Mouse (Mus musculus): Measurements from ENCODE around the gene Rec114.

Rec114 gene

DNA sequence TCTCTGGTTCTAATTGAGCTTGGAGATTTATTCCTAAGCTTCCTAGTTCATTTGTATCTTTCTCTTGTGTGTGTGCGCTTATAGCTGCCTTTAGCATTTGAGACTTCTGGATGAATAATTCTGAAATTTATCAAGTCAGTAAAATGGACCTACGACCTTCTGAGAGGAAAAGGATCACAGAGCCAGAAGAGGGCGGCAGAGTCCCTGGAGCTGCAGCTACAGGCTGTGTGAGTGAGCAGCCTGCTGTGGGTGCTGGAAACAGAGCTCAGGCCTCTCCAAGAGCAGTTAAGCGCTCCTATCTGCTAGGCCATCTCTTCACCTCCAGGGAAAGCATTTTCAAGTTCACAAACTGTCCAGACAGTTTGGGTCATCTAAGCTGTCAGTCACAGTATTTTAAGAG lies 81.8 kb downstream of the Rec114 start:
- no peak for DNase-seq (ENCODE audit: low spot score)

DNA sequence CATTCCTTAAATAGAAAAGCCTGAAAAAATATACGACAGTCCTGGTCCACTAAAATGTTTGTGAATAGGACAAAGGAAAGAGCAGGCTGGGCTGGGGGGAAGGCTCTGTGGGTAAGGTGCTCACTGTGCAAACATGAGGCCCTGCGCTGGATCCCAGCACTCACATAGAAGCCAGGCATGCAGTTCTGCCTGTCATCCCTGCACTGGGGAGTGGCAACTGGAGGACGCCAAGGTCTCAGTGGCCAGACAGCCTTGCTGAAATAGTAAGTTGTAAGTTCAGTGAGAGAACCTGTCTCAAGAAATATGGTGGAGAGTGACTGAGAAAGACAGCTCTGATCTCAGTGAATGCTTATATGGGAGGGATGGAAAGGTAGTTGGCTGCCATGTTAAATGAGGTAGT lies 83.1 kb downstream of the Rec114 start:
- DNase-seq (ENCODE audit: low spot score), result no peak

- DNase-seq (ENCODE audit: low spot score), result no peak
Observed at GRCm38 (mm10) chr9:58659989-58660388, 83.8 kb downstream of the Rec114 start.

DNA sequence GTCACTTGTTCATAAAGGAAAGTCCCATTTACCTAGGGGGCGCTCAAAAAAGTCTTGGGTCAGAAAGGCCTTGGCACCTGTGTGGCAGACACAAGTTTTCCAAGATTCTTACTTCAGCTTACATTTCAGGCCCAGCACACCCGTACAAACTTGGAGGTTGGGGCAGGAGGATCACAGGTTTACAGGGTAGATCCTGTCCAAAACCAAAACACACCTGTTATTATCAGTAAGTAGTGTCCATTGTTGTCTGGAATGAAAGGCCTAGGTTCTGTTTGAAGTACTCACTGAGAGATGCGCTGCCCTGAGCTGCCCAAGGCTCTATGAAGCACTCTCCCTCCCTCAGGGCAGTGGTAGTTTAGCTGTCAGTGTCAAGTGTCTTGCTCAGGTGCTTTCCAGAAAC lies 84.4 kb downstream of the Rec114 start:
- no peak for DNase-seq (ENCODE audit: low spot score)

DNA sequence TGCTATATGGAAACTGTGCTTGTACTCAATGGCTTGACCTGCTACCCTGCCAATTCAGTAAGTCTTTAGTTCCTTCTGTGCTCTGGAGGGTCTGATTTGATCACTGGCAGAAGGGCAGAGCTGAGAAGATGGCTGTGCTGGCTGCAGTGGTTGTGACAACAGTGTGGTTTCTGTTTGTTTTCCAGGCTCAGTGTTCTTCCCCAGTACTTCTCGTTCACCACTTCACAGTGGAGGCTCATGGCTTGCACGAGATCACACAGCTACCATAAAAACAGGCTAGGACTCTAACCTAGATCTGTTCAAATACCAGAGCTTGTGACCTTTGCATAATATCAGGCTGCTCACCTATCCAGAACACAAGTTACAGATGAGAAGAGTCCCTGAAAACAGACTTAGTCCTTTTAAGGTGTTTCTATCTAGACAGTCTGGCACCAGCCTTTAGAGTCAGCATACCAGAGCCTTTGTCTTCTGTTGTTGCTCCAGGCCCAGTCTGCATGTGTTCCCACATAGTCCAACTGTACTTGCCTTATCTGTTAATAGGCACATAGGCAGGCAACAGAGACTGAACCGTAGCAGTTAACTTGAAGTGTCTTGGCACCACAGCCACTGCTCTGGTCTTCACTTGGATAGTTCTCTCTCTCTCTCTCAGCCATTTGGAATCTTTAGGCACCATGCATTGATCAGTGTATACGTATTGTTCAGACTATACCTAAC lies 85.0 kb downstream of the Rec114 start:
- DNase-seq (ENCODE audit: low spot score), result no peak

DNA sequence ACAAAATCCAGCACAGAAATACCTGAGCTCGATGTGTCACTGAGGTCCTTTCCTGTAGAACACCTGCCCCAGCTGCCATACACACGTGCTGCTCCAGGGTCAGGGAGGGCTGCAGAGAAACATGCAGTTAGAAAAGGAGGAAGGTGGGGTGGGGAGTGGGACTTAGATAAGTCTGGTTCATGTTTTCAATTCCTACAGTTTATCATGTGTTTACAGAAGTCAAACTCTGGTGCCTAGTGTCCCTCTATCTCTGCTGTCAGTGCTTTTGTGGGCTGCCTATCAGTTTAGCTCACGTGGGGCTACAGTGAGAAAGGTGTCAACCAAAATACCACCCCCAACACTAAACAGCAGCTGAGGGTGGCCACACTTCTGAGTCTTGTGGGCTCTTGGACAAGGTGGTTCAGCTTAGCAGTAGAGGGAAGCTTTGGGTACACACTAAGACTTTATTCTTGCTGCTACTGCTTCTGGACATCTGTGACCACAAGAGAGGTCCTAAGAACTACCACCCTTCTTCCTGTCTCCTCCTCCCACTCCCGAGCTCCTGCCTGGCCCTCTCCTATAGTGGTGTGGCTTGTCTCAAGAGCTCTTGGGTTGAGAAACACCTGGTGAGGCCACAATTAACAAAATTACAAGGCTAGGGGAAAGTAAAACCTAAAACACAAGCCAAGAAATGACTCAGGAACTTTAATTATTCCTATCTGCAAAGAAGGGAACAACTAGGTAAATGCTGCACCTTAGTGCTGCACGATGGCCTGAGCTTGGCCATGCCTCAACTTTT lies 85.8 kb downstream of the Rec114 start:
- no peak for DNase-seq (ENCODE audit: low spot score)

DNA sequence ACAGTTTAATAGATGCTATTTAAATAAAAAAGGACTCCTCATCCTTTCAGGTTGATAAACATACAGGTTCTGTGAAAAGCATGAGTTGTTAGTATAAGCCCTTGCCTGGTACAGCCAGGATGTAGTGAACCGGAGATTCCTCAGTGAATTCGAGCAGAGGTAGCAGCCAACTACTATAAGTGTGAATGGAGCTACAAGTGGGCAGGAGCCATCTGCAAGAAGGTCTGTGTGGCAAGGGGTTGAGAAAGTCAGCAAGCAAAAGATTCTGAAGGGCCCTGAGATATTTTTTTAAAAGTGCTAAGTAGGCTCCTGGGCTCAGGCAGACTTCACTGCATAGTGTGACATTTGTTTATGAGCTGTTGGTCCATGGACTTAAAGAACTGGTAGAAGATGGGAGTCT lies 86.9 kb downstream of the Rec114 start:
- no peak for DNase-seq (ENCODE audit: low spot score)

GRCm38 (mm10) chr9:58656396-58656795 lies 87.4 kb downstream of the Rec114 start:
- DNase-seq (ENCODE audit: low spot score), result no peak

- DNase-seq (ENCODE audit: low spot score), result no peak
Observed at GRCm38 (mm10) chr9:58654494-58654893, 89.3 kb downstream of the Rec114 start.

DNA sequence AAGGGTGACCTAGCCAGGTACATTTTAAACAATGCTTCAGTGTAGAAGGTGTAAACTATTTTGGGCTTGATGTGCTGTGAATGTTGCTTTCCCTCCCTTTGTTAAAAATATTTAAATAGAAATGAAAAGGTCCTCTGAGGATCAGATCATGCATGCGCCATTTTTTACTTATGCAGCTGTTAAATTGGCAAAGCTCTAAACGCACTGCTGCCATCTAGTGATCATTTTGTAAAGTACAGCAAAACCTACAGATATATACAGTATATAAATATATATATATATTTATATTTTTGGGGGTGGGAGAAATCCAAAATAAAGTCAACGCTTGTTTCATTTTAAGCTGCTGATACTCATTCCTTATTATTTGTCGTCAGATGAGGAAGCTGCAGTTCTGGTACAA lies 91.8 kb downstream of the Rec114 start:
- no peak for DNase-seq (ENCODE audit: low spot score)

DNA sequence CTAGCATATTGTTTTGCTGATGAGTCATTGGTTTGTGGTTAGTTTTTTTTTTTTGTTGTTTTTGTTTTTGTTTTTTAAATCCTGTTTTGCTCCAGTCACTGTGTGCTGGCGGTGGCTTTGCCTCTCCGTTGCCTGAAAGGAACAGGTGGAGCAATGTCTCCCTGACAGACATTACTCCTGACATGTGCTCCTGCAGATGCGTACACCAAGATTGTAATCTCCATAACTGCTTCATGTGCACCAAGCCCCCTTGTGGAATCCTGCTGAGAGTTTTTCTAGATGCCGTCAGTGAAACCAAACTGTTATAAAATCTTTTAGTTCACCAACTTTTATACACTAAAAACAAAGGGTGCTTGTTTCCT lies 94.5 kb downstream of the Rec114 start:
- no peak for DNase-seq (ENCODE audit: low spot score)

- no peak for DNase-seq (ENCODE audit: low spot score)
Observed at GRCm38 (mm10) chr9:58648406-58649264, 95.1 kb downstream of the Rec114 start.

- DNase-seq (ENCODE audit: low spot score), result no peak
Observed at GRCm38 (mm10) chr9:58630441-58630840, 113.3 kb downstream of the Rec114 start.

DNA sequence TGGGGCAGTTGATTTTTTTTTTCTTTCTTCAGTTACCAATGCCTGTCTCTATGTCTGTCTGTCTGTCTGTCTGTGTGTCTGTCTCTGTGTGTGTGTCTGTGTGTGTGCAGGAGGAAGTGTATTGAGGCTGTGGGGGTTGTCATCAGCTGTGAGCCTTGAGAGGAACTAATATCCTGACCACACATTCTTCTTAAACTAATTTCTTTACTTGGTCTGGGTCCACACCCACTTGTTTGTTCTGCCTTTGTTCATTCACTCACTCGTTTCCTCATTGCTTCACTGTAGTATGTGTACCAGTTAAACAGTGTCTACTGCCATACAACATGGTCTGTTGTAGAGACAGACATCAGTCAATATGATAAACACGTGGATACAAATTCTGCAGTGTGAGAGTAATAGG lies 116.6 kb downstream of the Rec114 start:
- no peak for DNase-seq (ENCODE audit: low spot score)

GRCm38 (mm10) chr9:58623009-58623408 lies 120.8 kb downstream of the Rec114 start:
- DNase-seq (ENCODE audit: low spot score), result no peak

DNA sequence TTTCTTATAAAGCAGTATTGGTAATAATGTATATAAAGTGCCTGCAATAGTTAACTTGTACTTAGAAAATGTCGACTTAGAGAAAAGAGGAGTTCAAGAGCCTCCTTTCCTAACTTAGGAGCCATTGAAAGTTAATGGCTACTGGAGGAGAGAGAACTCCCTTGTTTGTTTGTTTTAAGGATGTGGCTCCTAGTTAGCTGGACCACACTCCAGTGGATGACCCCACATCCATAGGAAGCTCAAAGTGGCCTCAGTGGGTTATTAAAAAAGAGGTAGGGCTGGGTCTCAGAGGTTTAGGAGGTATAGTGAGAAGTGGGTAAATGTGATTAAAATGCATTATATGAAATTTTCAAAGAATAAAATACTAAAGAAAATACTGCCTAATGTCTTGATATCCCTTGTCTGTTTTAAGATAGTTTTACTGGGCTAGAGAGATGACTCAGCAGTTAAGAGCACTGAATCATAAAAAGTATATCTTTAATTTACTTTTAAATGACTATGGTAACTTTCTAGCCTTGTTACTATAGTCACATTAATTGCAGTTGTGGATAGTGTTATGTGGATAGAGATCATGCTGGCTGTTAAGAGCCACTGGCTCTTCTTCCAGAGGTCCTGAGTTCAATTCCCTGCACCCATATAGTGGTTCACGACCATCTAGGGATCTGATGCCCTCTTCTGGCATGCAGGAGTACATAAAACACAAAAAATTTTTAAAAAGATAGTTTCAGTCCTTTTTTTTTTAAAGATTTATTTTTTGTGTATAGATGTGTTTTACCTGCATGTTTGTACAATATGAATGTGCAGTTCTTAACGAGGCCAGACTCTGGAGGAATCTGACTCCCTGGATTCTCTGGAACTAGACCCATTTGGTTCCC lies 128.5 kb downstream of the Rec114 start:
- no peak for DNase-seq (ENCODE audit: low spot score)

- no peak for DNase-seq (ENCODE audit: low spot score)
Observed at GRCm38 (mm10) chr9:58613790-58614189, 130.0 kb downstream of the Rec114 start.

Measured in ovary, adult 18-20 months (tissue).